Mouse (Mus musculus): ENCODE measurements around the gene Gtsf1l.

The Gtsf1l gene

DNA sequence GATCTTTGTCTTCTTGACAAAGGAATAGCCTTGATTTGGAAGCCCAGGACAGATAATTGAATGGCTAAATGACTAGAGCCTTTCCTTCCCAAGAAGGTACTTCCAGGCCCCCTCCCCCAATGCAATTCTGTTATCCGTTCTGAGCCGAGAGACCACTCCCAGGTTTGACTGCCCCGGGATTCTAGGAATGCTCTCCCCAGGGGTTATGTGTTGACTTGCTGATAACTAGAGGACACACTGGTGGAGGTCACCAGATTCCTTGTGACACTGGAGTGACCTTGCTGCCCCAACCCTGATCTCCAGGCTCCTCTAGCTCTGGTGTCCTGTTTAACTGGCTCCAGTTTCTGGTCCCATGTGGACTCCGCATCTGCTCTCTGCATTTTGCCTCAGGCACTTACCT is 35.6 kb downstream of the Gtsf1l start:
- no peak for DNase-seq (ENCODE audit: low spot score in 2 of 2)

DNA sequence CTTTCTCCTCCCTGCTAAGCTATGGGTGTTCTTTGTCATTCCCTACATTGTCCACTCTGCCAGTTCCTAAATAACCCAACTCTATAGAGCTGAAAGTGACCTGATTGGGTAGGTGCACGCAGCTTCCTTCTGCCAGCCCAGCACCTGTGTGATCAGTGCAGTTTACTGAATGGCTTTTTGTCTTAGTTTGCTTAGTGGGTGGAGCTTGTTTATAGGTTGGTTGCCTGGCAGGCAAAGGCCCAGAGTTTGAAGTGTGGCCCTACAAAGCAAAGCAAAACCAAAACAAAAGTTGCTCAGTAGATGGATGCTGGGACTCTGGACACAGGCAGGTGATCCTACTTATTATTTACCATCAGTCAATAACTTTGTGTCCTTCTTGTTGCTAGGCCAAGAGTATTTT is 36.0 kb downstream of the Gtsf1l start:
- no peak for DNase-seq (ENCODE audit: low spot score in 2 of 2)

DNA sequence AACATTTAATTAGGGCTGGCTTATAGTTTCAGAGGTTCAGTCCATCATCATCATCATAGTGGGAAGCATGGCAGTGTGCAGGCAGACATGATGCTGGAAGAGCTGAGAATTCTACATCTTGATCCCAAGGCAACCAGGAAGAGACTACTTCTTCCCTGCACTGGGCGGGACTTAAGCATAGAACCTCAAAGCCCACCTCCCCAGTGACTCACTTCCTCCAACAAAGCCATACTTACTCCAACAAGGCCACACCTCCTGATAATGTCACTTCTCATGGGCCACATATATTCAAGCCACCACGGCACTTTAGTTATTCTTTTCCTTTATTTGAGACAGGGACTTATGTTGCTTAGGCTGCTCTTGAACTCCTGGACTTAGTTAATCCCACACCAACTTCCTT is 38.5 kb downstream of the Gtsf1l start:
- DNase-seq (ENCODE audit: low spot score in 2 of 2), result no peak

DNA sequence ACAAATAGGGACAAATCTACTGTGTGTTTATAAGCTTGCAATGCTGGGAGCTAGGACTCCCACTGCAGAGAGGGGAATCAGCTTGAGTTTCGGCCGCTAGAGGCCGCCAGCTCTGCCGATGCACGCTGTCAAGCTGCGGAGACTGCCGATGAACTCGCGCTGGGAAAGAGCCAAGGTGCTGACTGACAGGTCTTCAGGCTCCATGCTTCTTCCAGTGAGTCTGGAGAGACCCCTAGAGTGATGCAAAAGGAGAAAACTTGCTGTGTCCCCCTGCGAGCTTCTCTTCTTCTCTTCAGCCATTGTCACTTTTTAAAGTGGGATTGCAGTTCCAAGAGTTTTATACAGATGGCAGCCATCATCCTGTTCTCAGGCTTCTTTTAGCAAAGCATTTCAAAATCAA is 39.5 kb downstream of the Gtsf1l start:
- DNase-seq (ENCODE audit: low spot score in 2 of 2), result peak; percentile 16 to 66

DNA sequence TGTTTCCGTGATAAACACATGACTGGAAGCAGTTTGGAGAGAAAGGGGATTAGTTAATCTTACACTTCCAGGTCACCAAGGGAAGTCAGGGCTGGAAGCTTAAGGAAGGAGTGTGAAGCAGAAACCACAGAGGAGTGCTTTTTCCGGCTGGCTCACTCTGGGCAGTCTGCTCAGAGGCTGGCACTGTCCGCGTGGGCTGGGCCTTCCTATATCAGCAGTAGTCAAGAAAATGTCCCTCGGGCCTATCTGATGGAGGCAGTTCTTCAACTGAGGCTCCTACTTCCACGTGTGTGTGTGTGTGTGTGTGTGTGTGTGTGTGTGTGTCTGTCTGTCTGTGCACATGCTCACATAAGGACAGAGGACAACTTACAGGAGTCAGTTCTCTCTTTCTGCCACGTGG is 47.7 kb downstream of the Gtsf1l start:
- no peak for DNase-seq (ENCODE audit: low spot score in 2 of 2)

All from thymus, postnatal 10 days (tissue).